Mouse (Mus musculus): ENCODE data around the gene Pkp1.

- TF ChIP-seq CTCF (IDR thresholded peaks at IDR 0.05), result no peak
- no peak for TF ChIP-seq EP300 (IDR thresholded peaks at IDR 0.05)
These were observed 48.7 kb upstream of the Pkp1 start for GRCm38 (mm10) chr1:135967739-135968138.
